Mouse (Mus musculus): ENCODE measurements around the gene Wwox.

Wwox gene

GRCm38 (mm10) chr8:115173634-115174081, 734.2 kb downstream of the Wwox start:
- DNase-seq (ENCODE audit: low spot score), result no peak

- no peak for DNase-seq (ENCODE audit: low spot score)
These were observed 746.0 kb downstream of the Wwox start for GRCm38 (mm10) chr8:115185431-115185964.

GRCm38 (mm10) chr8:115186121-115186811, 746.8 kb downstream of the Wwox start:
- peak; percentile 83 for DNase-seq (ENCODE audit: low spot score)

GRCm38 (mm10) chr8:115186882-115187281, 747.4 kb downstream of the Wwox start:
- DNase-seq (ENCODE audit: low spot score), result peak; percentile 47

- DNase-seq (ENCODE audit: low spot score), result no peak
These were observed 749.0 kb downstream of the Wwox start for GRCm38 (mm10) chr8:115188446-115188845.

GRCm38 (mm10) chr8:115189836-115190235, 750.4 kb downstream of the Wwox start:
- DNase-seq (ENCODE audit: low spot score), result no peak

- DNase-seq (ENCODE audit: low spot score), result peak; percentile 38
These were observed 754.3 kb downstream of the Wwox start for GRCm38 (mm10) chr8:115193767-115194166.

- no peak for DNase-seq (ENCODE audit: low spot score)
These were observed 755.9 kb downstream of the Wwox start for GRCm38 (mm10) chr8:115195334-115195733.

GRCm38 (mm10) chr8:115196859-115197258, 757.4 kb downstream of the Wwox start:
- DNase-seq (ENCODE audit: low spot score), result no peak

- no peak for DNase-seq (ENCODE audit: low spot score)
These were observed 759.7 kb downstream of the Wwox start for GRCm38 (mm10) chr8:115199204-115199603.

GRCm38 (mm10) chr8:115199616-115200150, 760.2 kb downstream of the Wwox start:
- no peak for DNase-seq (ENCODE audit: low spot score)

- no peak for DNase-seq (ENCODE audit: low spot score)
These were observed 762.3 kb downstream of the Wwox start for GRCm38 (mm10) chr8:115201726-115202125.

- no peak for DNase-seq (ENCODE audit: low spot score)
These were observed 768.0 kb downstream of the Wwox start for GRCm38 (mm10) chr8:115207480-115207879.

- no peak for DNase-seq (ENCODE audit: low spot score)
These were observed 769.1 kb downstream of the Wwox start for GRCm38 (mm10) chr8:115208415-115209192.

- DNase-seq (ENCODE audit: low spot score), result no peak
These were observed 770.6 kb downstream of the Wwox start for GRCm38 (mm10) chr8:115210014-115210413.

GRCm38 (mm10) chr8:115213126-115213525, 773.7 kb downstream of the Wwox start:
- no peak for DNase-seq (ENCODE audit: low spot score)

GRCm38 (mm10) chr8:115214870-115215269, 775.4 kb downstream of the Wwox start:
- peak; percentile 19 for DNase-seq (ENCODE audit: low spot score)

GRCm38 (mm10) chr8:115216801-115217200, 777.3 kb downstream of the Wwox start:
- no peak for DNase-seq (ENCODE audit: low spot score)

- DNase-seq (ENCODE audit: low spot score), result no peak
These were observed 783.1 kb downstream of the Wwox start for GRCm38 (mm10) chr8:115222545-115222944.

GRCm38 (mm10) chr8:115226781-115227583, 787.5 kb downstream of the Wwox start:
- no peak for DNase-seq (ENCODE audit: low spot score)

GRCm38 (mm10) chr8:115228903-115229302, 789.4 kb downstream of the Wwox start:
- no peak for DNase-seq (ENCODE audit: low spot score)

- no peak for DNase-seq (ENCODE audit: low spot score)
These were observed 794.6 kb downstream of the Wwox start for GRCm38 (mm10) chr8:115234068-115234467.
